Mouse (Mus musculus) stomach, postnatal 0 days (tissue): ENCODE measurements at regions not wholly inside any gene's neighbourhood (a gene's known extent, or its start where the extent isn't known, plus 50 kb on each side); places are given as distances from the start of the nearest gene placed in this dataset.

Experiments
- ATAC-seq: fragments of 200-750 bp; cut with Nextera tagmentation; 2 replicates; pipeline ENCODE4 v1.8.0; 2017; ENCODE audit not compliant: low FRiP score, low TSS enrichment
- DNase-seq: peaks from one replicate; pipeline ENCODE4 v3.0.0-alpha.2; 2016; ENCODE audit warnings: low spot score
- H3K27ac ChIP-seq: fragments of 300-500 bp; sonication (generic); replicated peaks from 2 replicates; pipeline ENCODE4 v1.5.1; 2014; ENCODE audit warnings: mild to moderate bottlenecking, control low read depth
- H3K27me3 ChIP-seq: fragments of 300-500 bp; sonication (generic); 2 replicates; pipeline ENCODE4 v1.6.1; 2014; ENCODE audit warnings: low read length; ENCODE audit not compliant: control insufficient read depth, insufficient read depth
- H3K36me3 ChIP-seq: fragments of 300-500 bp; sonication (generic); 2 replicates; pipeline ENCODE4 v1.6.1; 2014; ENCODE audit warnings: low read length, mixed read lengths; ENCODE audit not compliant: control insufficient read depth, insufficient read depth
- H3K4me1 ChIP-seq: fragments of 300-500 bp; sonication (generic); replicated peaks from 2 replicates; pipeline ENCODE4 v1.6.1; 2014; ENCODE audit warnings: antibody characterized with exemption; ENCODE audit not compliant: control insufficient read depth, insufficient read depth
- H3K4me2 ChIP-seq: fragments of 300-500 bp; sonication (generic); replicated peaks from 2 replicates; pipeline ENCODE4 v1.6.1; 2014; ENCODE audit warnings: low read depth, mild to moderate bottlenecking, control low read depth, moderate library complexity
- H3K4me3 ChIP-seq: fragments of 300-500 bp; sonication (generic); 2 replicates; pipeline ENCODE4 v1.5.1; 2014; ENCODE audit warnings: low read depth, low read length, control low read depth
- H3K9ac ChIP-seq: fragments of 300-500 bp; sonication (generic); 2 replicates; pipeline ENCODE4 v1.6.1; 2014; ENCODE audit warnings: mild to moderate bottlenecking, low read length, control low read depth, mixed read lengths
- H3K9me3 ChIP-seq: fragments of 300-500 bp; sonication (generic); 2 replicates; pipeline ENCODE4 v1.6.1; 2016; ENCODE audit warnings: low read length; ENCODE audit not compliant: control insufficient read depth
- CTCF ChIP-seq: IDR thresholded peaks from 2 replicates; pipeline ENCODE4 v1.5.1; 2016; ENCODE audit warnings: antibody characterized with exemption, low read depth, mild to moderate bottlenecking, moderate library complexity
- EP300 ChIP-seq: optimal IDR thresholded peaks from 2 replicates; pipeline ENCODE3; 2016; ENCODE audit warnings: antibody characterized with exemption
- WGBS: fragments of 180-500 bp; shearing (Covaris S2); extraction: QIAGEN DNeasy Blood & Tissue Kit; methylation state at CpG from one replicate; pipeline ENCODE4 v1.1.7; 2014; 5-methylcytosine and 5-hydroxymethylcytosine counted together

DNA sequence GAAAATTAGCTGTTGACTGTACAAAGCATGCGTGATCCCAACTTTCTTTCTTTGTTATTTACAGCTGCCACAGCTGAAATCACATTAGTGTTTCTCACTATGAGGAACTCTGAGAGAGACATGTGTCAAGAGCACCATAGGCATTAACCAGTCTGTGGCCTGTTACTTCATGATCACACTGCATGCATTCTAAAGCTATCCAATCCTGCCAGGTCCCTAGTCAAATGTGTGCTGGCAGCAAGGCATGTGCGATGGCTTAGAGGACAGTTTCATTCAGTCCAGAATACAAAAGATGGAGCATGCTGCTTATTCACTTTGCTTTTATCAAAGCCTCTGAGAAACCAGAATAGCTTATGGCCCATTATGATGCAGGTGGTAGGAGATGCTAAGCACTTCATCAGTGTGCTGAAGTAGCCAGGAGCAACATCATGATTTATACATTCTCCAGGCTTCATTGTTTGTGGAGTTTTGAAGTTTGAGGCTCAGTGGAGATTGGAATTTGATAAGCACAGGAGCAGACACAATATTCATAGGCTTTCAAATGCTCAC is 882.9 kb upstream of the Lrrn3 start:
- ATAC-seq (no peak), DNase-seq (no peak)
- Histone ChIP-seq H3K27me3 (no peaks in the 10 kb centered on the region), H3K4me2 (no peak overlapping the region), H3K36me3 (no peaks in the 10 kb centered on the region), H3K27ac (no peak overlapping the region), H3K9me3 (no peaks in the 10 kb centered on the region), H3K4me1 (no peaks in the 10 kb centered on the region), H3K4me3 (no peak overlapping the region), H3K9ac (no peak overlapping the region)
- 91% methylated on average over 2 of the region's 2 CpGs for WGBS
- TF ChIP-seq CTCF = no peak
- no peak for TF ChIP-seq EP300

GRCm38 (mm10) chr12:42338996-42339680 is 852.9 kb upstream of the Lrrn3 start:
- Histone ChIP-seq H3K27me3 (no peaks in the 10 kb centered on the region), H3K36me3 (no peaks in the 10 kb centered on the region), H3K9ac (no peak overlapping the region), H3K4me3 (no peak overlapping the region), H3K27ac (no peak overlapping the region), H3K4me2 (no peak overlapping the region), H3K9me3 (no peaks in the 10 kb centered on the region), H3K4me1 (no peaks in the 10 kb centered on the region)
- 74% methylated on average over 3 of the region's 3 CpGs for WGBS
- no peak for DNase-seq
- TF ChIP-seq CTCF (no peak), EP300 (no peak)
- ATAC-seq = no peak

GRCm38 (mm10) chr12:42306429-42306828 is 820.2 kb upstream of the Lrrn3 start:
- Histone ChIP-seq H3K4me2 (no peak overlapping the region), H3K36me3 (no peaks in the 10 kb centered on the region), H3K4me1 (no peaks in the 10 kb centered on the region), H3K9ac (no peak overlapping the region), H3K27me3 (no peaks in the 10 kb centered on the region), H3K27ac (no peak overlapping the region), H3K9me3 (no peaks in the 10 kb centered on the region), H3K4me3 (no peak overlapping the region)
- TF ChIP-seq CTCF (no peak), EP300 (no peak)
- WGBS = 83% methylated on average over 6 of the region's 6 CpGs
- DNase-seq (no peak), ATAC-seq (no peak)

DNA sequence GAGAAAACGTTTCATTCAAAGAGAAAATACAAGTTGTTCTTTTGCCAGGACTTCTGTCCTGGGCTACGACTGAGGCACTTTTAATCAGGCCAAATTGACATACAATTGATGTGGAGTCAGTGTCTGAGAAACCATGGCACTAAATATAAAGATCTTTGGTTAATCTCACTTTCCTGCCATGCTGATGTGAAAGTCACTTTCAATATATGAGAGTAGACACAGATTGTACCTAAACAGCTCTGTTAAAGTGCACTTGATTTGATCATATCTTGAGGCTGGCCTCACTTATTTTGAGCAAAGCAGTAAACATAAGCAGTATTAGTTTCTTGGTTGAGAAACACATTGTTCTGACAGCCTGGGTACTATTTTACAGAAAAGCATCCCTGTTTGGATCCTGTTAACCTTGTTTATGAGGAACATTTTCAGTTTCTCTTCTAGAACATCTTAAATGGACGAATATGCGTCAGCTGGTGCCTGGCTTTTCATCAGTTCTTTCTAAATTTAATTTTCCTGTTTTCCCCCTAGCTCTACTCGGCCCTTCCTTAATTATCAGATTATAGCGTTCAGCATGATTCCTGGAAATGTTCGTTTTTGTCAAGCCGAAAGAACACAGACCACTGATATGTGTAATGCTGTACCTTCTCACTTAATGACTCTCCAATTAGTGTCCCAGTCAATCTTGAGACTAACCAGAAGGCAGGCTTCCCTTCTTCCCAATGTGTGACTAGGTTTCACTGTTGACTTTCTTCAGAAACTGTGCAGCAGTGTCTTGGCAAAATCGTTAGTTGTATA is 791.2 kb upstream of the Lrrn3 start:
- no peaks in the 10 kb centered on the region for H3K36me3 ChIP-seq
- H3K9me3 ChIP-seq = no peaks in the 10 kb centered on the region
- DNase-seq (no peak), ATAC-seq (no peak)
- H3K9ac ChIP-seq = no peak overlapping the region
- no peak overlapping the region for H3K4me3 ChIP-seq
- WGBS = 71% methylated on average over 9 of the region's 9 CpGs
- no peak overlapping the region for H3K27ac ChIP-seq
- H3K4me1 ChIP-seq = no peaks in the 10 kb centered on the region
- no peak overlapping the region for H3K4me2 ChIP-seq
- H3K27me3 ChIP-seq = no peaks in the 10 kb centered on the region
- TF ChIP-seq CTCF (no peak), EP300 (no peak)

DNA sequence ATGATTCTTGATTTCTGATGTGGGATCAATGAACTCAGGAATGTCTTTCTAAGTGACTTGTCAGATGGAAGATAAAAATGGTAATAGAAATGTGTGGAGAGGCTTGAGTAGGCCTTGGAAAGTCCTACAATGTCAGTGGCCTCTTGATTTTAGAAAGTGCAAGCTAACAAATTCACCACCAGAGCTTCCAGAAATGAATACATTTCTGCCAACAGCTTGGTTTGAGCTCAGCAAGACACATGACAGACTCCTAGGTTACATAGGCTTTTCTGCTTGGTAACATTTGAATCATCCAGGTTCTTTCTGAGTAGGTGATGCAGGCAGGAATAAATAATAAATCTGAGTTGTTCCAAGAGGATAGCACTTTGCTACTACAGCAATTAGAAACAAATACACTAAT is 764.2 kb upstream of the Lrrn3 start:
- Histone ChIP-seq H3K27me3 (no peaks in the 10 kb centered on the region), H3K4me3 (no peak overlapping the region)

DNA sequence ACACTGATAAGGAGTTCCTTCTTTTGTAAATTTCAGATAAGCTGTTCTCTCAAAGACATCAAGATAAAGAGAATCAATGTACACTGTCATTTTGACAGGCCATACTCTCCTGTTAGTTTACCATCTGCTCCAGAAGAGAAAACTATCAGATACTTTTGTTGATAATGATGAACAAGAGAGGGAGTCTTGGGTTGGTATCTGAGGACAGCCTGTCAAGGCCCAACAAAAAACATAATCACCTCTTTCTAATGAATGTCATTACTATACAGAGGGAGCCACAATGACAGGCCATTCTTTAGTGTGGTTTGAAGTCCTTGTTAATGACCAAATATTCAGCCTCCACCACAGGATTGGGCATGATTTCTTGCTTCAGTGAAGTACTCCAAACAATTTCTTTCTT is 743.0 kb upstream of the Lrrn3 start:
- Histone ChIP-seq H3K27me3 (no peaks in the 10 kb centered on the region), H3K4me3 (no peak overlapping the region), H3K9me3 (no peaks in the 10 kb centered on the region), H3K4me1 (no peaks in the 10 kb centered on the region), H3K9ac (no peak overlapping the region), H3K36me3 (no peaks in the 10 kb centered on the region), H3K4me2 (no peak overlapping the region), H3K27ac (no peak overlapping the region)
- ATAC-seq (no peak), DNase-seq (no peak)
- TF ChIP-seq CTCF (no peak), EP300 (no peak)

More for the DNA sequence above, 764.2 kb upstream of the Lrrn3 start:
- DNase-seq (no peak), ATAC-seq (no peak)
- H3K9ac ChIP-seq = no peak overlapping the region
- H3K9me3 ChIP-seq = no peaks in the 10 kb centered on the region
- H3K4me1 ChIP-seq = no peaks in the 10 kb centered on the region
- H3K27ac ChIP-seq = no peak overlapping the region
- no peaks in the 10 kb centered on the region for H3K36me3 ChIP-seq
- no peak overlapping the region for H3K4me2 ChIP-seq
- TF ChIP-seq EP300 (no peak), CTCF (no peak)
